Mouse (Mus musculus): ENCODE measurements around the gene Cntn4. TPM values are rescaled to one million over a fixed set of nuclear protein-coding genes. Genes with fewer than 3 reads are reported as not detected.

Gene Cntn4
- polyA plus RNA-seq, 1 experiment = not detected

DNA sequence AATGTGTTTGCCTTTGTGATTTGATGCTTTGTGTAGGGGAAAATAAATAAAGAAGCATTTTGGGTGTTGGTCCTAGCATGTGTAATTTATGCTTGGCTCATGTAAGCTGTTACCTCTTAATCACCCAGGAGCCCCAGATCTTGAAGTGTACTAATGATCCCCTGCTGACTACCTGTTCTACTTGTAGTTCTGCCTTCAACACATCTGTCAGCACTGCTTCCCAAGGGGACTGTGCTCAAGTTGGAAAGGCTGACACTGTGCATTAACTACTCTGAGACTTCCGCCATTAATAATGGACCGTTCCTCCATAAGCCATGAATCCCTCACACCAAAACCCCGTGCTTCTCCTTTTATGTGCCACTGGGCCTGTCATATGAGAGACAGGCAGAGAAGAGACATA, 778.2 kb downstream of the Cntn4 start:
- Histone ChIP-seq H3K27ac (ENCODE audit: control insufficient read depth, insufficient read depth, low read length) (no peak overlapping the region), H3K4me3 (ENCODE audit: control insufficient read depth, insufficient read depth, low read length) (no peak overlapping the region), H3K36me3 (ENCODE audit: control insufficient read depth, insufficient read depth, low read length) (no peaks in the 10 kb centered on the region), H3K4me1 (replicated peaks; ENCODE audit: control insufficient read depth, insufficient read depth, low read length) (no peaks in the 10 kb centered on the region), H3K27me3 (ENCODE audit: control insufficient read depth, insufficient read depth, low read length) (no peaks in the 10 kb centered on the region)
- no peak for TF ChIP-seq POLR2A (IDR thresholded peaks at IDR 0.05; ENCODE audit: control insufficient read depth, extremely low read depth, insufficient read depth, low read length, poor library complexity)
- no peak for TF ChIP-seq CTCF (IDR thresholded peaks at IDR 0.05; ENCODE audit: borderline replicate concordance, control insufficient read depth, extremely low read depth, insufficient read depth, low read length, poor library complexity)
- WGBS = 90% methylated on average over 3 of the region's 3 CpGs
- no peak for DNase-seq

DNA sequence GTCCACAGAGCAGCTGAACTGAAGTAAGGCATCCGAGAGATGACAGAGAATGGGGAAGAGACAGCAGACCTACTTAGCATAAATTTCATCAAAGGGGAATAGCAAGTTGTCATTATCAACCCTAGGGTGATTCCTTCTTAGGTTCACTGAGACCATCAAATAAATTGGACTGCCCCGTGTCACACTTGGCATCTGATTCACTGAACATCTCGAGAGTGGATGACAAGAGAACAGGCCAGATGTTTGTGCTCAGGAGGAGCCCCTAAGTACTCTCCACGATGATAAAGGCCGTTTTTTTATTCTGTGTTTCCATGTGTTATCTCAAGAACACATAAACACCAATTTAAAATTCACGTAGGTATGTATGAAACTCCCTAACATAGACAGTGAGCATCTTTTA, 780.7 kb downstream of the Cntn4 start:
- no peaks in the 10 kb centered on the region for H3K36me3 ChIP-seq (ENCODE audit: control insufficient read depth, insufficient read depth, low read length)
- TF ChIP-seq CTCF (IDR thresholded peaks at IDR 0.05; ENCODE audit: borderline replicate concordance, control insufficient read depth, extremely low read depth, insufficient read depth, low read length, poor library complexity) = no peak
- TF ChIP-seq POLR2A (IDR thresholded peaks at IDR 0.05; ENCODE audit: control insufficient read depth, extremely low read depth, insufficient read depth, low read length, poor library complexity) = no peak
- H3K4me3 ChIP-seq (ENCODE audit: control insufficient read depth, insufficient read depth, low read length) = no peak overlapping the region
- 86% methylated on average over 6 of the region's 6 CpGs for WGBS
- H3K4me1 ChIP-seq (replicated peaks; ENCODE audit: control insufficient read depth, insufficient read depth, low read length) = no peaks in the 10 kb centered on the region
- no peak overlapping the region for H3K27ac ChIP-seq (ENCODE audit: control insufficient read depth, insufficient read depth, low read length)
- H3K27me3 ChIP-seq (ENCODE audit: control insufficient read depth, insufficient read depth, low read length) = no peaks in the 10 kb centered on the region
- no peak for DNase-seq

DNA sequence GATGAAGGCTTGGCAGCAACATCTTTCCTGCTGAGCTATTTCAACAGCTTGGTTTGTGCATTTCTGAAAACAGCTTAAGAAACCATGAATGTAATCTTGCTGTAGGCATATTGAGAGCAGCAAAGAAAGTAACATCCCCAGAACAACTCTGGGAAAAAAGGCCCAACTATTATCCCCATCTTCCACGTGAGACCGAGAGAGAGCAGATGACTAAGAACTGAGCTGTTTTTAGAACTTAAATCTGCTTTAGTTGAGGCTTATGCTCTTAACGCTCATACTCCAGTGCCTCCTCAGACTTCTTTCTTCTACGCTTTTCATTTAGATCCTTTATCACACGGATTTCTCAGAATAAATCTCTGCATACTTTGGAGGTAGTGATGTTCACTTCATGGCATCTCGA, 784.9 kb downstream of the Cntn4 start:
- TF ChIP-seq POLR2A (IDR thresholded peaks at IDR 0.05; ENCODE audit: control insufficient read depth, extremely low read depth, insufficient read depth, low read length, poor library complexity) (no peak), CTCF (IDR thresholded peaks at IDR 0.05; ENCODE audit: borderline replicate concordance, control insufficient read depth, extremely low read depth, insufficient read depth, low read length, poor library complexity) (no peak)

GRCm38 (mm10) chr6:106463857-106464256, 786.4 kb downstream of the Cntn4 start:
- WGBS = 96% methylated on average over 2 of the region's 2 CpGs
- Histone ChIP-seq H3K36me3 (ENCODE audit: control insufficient read depth, insufficient read depth, low read length) (no peaks in the 10 kb centered on the region), H3K4me1 (replicated peaks; ENCODE audit: control insufficient read depth, insufficient read depth, low read length) (no peaks in the 10 kb centered on the region), H3K4me3 (ENCODE audit: control insufficient read depth, insufficient read depth, low read length) (no peak overlapping the region), H3K27me3 (ENCODE audit: control insufficient read depth, insufficient read depth, low read length) (no peaks in the 10 kb centered on the region), H3K27ac (ENCODE audit: control insufficient read depth, insufficient read depth, low read length) (no peak overlapping the region)
- TF ChIP-seq POLR2A (IDR thresholded peaks at IDR 0.05; ENCODE audit: control insufficient read depth, extremely low read depth, insufficient read depth, low read length, poor library complexity) (no peak), CTCF (IDR thresholded peaks at IDR 0.05; ENCODE audit: borderline replicate concordance, control insufficient read depth, extremely low read depth, insufficient read depth, low read length, poor library complexity) (no peak)
- no peak for DNase-seq

More for the DNA sequence above, 784.9 kb downstream of the Cntn4 start:
- no peak for DNase-seq
- Histone ChIP-seq H3K4me3 (ENCODE audit: control insufficient read depth, insufficient read depth, low read length) (no peak overlapping the region), H3K27ac (ENCODE audit: control insufficient read depth, insufficient read depth, low read length) (no peak overlapping the region), H3K4me1 (replicated peaks; ENCODE audit: control insufficient read depth, insufficient read depth, low read length) (no peaks in the 10 kb centered on the region), H3K36me3 (ENCODE audit: control insufficient read depth, insufficient read depth, low read length) (no peaks in the 10 kb centered on the region), H3K27me3 (ENCODE audit: control insufficient read depth, insufficient read depth, low read length) (no peaks in the 10 kb centered on the region)
- WGBS = 90% methylated on average over 6 of the region's 6 CpGs

- no peaks in the 10 kb centered on the region for H3K4me1 ChIP-seq (replicated peaks; ENCODE audit: control insufficient read depth, insufficient read depth, low read length)
- no peak overlapping the region for H3K4me3 ChIP-seq (ENCODE audit: control insufficient read depth, insufficient read depth, low read length)
- TF ChIP-seq CTCF (IDR thresholded peaks at IDR 0.05; ENCODE audit: borderline replicate concordance, control insufficient read depth, extremely low read depth, insufficient read depth, low read length, poor library complexity) (no peak), POLR2A (IDR thresholded peaks at IDR 0.05; ENCODE audit: control insufficient read depth, extremely low read depth, insufficient read depth, low read length, poor library complexity) (no peak)
- H3K36me3 ChIP-seq (ENCODE audit: control insufficient read depth, insufficient read depth, low read length) = no peaks in the 10 kb centered on the region
- H3K27ac ChIP-seq (ENCODE audit: control insufficient read depth, insufficient read depth, low read length) = no peak overlapping the region
- no peaks in the 10 kb centered on the region for H3K27me3 ChIP-seq (ENCODE audit: control insufficient read depth, insufficient read depth, low read length)
- DNase-seq = no peak
- 44% methylated on average over 2 of the region's 2 CpGs for WGBS
Observed at GRCm38 (mm10) chr6:106465766-106466165, 788.3 kb downstream of the Cntn4 start.

DNA sequence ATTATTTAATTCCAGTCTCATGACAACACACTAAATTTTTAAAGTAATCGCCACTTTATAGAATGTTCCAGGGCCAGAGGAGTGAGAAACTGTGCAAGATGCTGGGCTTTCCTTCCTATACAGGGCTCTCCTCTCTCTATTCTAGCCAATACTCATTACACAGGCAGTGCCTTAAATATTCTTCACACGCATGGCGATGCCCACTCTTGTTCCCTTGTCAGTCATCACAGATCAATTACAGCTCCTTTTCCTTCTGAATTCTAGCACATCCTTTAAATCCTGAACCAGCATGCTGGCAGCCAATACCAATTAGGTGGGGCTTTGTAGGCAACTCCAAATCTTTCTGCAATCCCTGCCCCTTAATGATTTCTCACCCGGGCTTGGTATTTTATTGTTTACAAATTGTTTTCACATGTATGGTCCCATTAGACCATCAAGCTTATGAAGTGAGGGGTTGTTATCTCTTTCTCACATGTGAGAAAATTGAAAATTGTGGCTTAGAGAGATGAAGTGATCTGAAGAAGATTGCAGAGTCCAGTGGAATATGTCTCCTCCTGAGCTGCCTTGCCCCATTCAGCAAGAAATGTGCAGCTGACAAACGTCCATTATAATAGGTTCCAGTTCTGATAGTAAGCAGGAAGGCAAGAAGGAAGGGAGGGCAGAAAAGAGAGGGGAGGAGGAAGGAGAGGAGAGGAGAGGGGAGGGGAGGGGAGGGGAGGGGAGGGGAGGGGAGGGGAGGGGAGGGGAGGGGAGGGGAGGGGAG, 789.0 kb downstream of the Cntn4 start:
- TF ChIP-seq POLR2A (IDR thresholded peaks at IDR 0.05; ENCODE audit: control insufficient read depth, extremely low read depth, insufficient read depth, low read length, poor library complexity) (no peak), CTCF (IDR thresholded peaks at IDR 0.05; ENCODE audit: borderline replicate concordance, control insufficient read depth, extremely low read depth, insufficient read depth, low read length, poor library complexity) (no peak)
- no peaks in the 10 kb centered on the region for H3K36me3 ChIP-seq (ENCODE audit: control insufficient read depth, insufficient read depth, low read length)
- 74% methylated on average over 5 of the region's 5 CpGs for whole genome bisulfite sequencing
- no peak overlapping the region for H3K27ac ChIP-seq (ENCODE audit: control insufficient read depth, insufficient read depth, low read length)
- no peaks in the 10 kb centered on the region for H3K27me3 ChIP-seq (ENCODE audit: control insufficient read depth, insufficient read depth, low read length)
- no peak overlapping the region for H3K4me3 ChIP-seq (ENCODE audit: control insufficient read depth, insufficient read depth, low read length)
- no peak for DNase-seq
- H3K4me1 ChIP-seq (replicated peaks; ENCODE audit: control insufficient read depth, insufficient read depth, low read length) = no peaks in the 10 kb centered on the region

Data from thymus, adult 2 months (tissue).